Mouse (Mus musculus): ENCODE data around the gene Adgrg7. TPM values are rescaled to one million over a fixed set of nuclear protein-coding genes. Genes with fewer than 3 reads are reported as not detected.

The Adgrg7 gene
- polyA plus RNA-seq, 1 experiment from 2014 or later = not detected

DNA sequence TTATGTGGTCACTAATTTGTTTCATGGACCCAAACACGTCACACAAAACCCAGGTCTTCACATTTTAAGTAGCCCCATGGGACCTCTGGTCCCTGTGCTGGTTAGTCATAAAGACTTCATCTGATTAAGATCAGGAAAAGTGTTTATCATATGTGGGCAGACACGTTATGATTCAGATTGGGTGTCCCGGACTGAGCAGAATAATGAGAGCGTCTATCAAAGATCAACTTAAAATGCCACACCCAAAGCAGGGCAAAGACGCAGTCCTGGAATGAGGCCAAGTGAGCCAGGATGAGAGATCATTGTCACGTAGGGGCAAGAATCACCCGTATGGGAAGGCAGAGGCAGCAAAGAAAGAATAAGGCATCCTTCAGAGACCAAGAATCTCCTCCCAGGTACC is 3.2 kb upstream of the Adgrg7 start:
- Histone ChIP-seq H3K27me3 (ENCODE audit: control insufficient read depth, insufficient read depth, low read length) (no peaks in the 10 kb centered on the region), H3K4me1 (ENCODE audit: control insufficient read depth, insufficient read depth, low read length) (no peaks in the 10 kb centered on the region), H3K36me3 (ENCODE audit: control insufficient read depth, insufficient read depth, low read length) (no peaks in the 10 kb centered on the region), H3K27ac (replicated peaks; ENCODE audit: low read depth, low read length) (no peak overlapping the region), H3K9ac (ENCODE audit: low read length) (no peak overlapping the region), H3K4me3 (ENCODE audit: low read depth, low read length) (no peak overlapping the region), H3K9me3 (ENCODE audit: control insufficient read depth, low read length) (no peaks in the 10 kb centered on the region), H3K4me2 (ENCODE audit: low read depth, severe bottlenecking) (no peak overlapping the region)
- ATAC-seq (ENCODE audit: insufficient number of reproducible peaks, low FRiP score, low TSS enrichment, low read depth) (no peak), DNase-seq (ENCODE audit: low spot score) (no peak)
- WGBS = 88% methylated on average over 7 of the region's 7 CpGs

DNA sequence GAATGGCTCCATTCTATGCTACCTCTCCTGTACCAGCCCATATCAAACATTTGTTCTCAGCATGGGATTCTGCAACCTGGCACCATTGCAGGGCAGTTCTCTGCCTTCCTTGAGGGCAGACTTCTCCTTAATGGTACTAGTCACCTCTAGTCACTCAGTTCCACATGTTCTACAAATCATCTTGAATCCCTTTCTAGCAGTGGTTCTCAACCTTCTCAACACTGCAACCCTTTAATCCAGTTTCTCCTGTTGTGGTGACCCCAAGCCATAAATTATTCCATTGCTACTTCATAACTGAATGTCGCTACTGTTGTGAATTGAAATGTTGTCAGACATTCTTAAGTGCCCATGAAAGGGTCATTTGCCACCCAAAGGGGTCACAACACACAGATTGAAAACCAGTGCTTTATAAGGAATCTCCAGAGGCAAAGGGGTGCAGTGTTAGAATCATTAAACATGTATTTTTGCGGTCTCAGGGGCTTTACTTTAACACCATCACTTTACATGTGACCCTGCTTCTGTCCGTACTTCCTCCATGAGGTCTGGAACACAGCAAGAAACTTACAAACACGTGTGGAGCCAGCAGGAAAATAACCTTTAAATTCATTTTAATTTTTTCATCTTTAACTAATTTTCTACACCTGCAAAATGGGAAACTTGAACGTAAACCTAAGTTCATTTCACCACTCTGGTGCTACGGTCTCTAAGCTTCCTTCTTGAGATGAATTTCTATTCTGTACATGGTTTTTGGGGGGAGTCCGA is 1.1 kb downstream of the Adgrg7 start:
- WGBS = 79% methylated on average over 7 of the region's 7 CpGs
- Histone ChIP-seq H3K9me3 (ENCODE audit: control insufficient read depth, low read length) (no peaks in the 10 kb centered on the region), H3K36me3 (ENCODE audit: control insufficient read depth, insufficient read depth, low read length) (no peaks in the 10 kb centered on the region), H3K27me3 (ENCODE audit: control insufficient read depth, insufficient read depth, low read length) (no peaks in the 10 kb centered on the region), H3K9ac (ENCODE audit: low read length) (no peak overlapping the region), H3K4me3 (ENCODE audit: low read depth, low read length) (no peak overlapping the region), H3K4me2 (ENCODE audit: low read depth, severe bottlenecking) (no peak overlapping the region), H3K4me1 (ENCODE audit: control insufficient read depth, insufficient read depth, low read length) (no peaks in the 10 kb centered on the region), H3K27ac (replicated peaks; ENCODE audit: low read depth, low read length) (no peak overlapping the region)
- DNase-seq (ENCODE audit: low spot score) (no peak), ATAC-seq (ENCODE audit: insufficient number of reproducible peaks, low FRiP score, low TSS enrichment, low read depth) (no peak)

DNA sequence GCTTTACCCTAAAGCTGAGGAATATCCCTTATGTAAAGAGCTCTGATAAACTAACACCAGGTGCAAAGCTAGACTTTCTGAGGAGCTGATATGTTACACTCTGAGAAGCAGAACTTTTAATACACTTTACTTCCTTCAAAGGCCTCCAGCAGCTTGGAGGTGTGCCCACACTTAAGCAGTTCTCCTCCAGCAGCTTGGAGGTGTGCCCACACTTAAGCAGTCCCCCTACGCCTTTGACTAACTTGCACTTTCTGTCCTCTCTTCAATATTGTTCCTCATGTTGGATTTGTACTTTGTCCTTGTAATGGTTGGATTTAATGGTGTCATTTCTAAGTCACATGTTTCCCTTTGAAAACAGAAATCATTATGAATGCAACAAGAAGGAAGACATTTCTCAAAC is 1.9 kb downstream of the Adgrg7 start:
- 88% methylated on average over 1 of the region's 1 CpGs for WGBS
- Histone ChIP-seq H3K4me1 (ENCODE audit: control insufficient read depth, insufficient read depth, low read length) (no peaks in the 10 kb centered on the region), H3K4me3 (ENCODE audit: low read depth, low read length) (no peak overlapping the region), H3K4me2 (ENCODE audit: low read depth, severe bottlenecking) (no peak overlapping the region), H3K9me3 (ENCODE audit: control insufficient read depth, low read length) (no peaks in the 10 kb centered on the region), H3K36me3 (ENCODE audit: control insufficient read depth, insufficient read depth, low read length) (no peaks in the 10 kb centered on the region), H3K9ac (ENCODE audit: low read length) (no peak overlapping the region), H3K27ac (replicated peaks; ENCODE audit: low read depth, low read length) (no peak overlapping the region), H3K27me3 (ENCODE audit: control insufficient read depth, insufficient read depth, low read length) (no peaks in the 10 kb centered on the region)
- DNase-seq (ENCODE audit: low spot score) (no peak), ATAC-seq (ENCODE audit: insufficient number of reproducible peaks, low FRiP score, low TSS enrichment, low read depth) (no peak)

DNA sequence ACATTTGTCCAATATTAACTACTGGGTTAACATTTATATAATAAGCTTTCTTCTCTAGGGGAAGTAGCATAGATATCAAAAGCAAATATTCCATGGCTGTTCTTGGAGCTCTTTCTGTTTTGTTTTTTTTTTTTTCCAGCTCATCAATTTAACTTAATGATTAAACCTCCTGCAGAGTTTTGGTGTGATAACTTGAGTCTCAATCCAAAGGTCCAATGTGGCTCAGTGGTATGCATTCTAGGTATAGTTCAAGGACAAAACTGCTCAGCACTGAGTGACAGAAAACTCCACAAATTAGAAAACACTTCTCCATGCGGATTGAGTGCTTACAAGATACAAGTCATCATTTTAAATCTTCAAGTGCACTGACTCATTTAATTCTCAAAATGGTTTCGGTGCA is 9.7 kb downstream of the Adgrg7 start:
- Histone ChIP-seq H3K36me3 (ENCODE audit: control insufficient read depth, insufficient read depth, low read length) (no peaks in the 10 kb centered on the region), H3K27me3 (ENCODE audit: control insufficient read depth, insufficient read depth, low read length) (no peaks in the 10 kb centered on the region), H3K4me2 (ENCODE audit: low read depth, severe bottlenecking) (no peak overlapping the region), H3K27ac (replicated peaks; ENCODE audit: low read depth, low read length) (no peak overlapping the region), H3K4me1 (ENCODE audit: control insufficient read depth, insufficient read depth, low read length) (no peaks in the 10 kb centered on the region), H3K9ac (ENCODE audit: low read length) (no peak overlapping the region), H3K9me3 (ENCODE audit: control insufficient read depth, low read length) (no peaks in the 10 kb centered on the region), H3K4me3 (ENCODE audit: low read depth, low read length) (no peak overlapping the region)
- no peak for ATAC-seq (ENCODE audit: insufficient number of reproducible peaks, low FRiP score, low TSS enrichment, low read depth)
- WGBS = 92% methylated on average over 2 of the region's 2 CpGs
- DNase-seq (ENCODE audit: low spot score) = no peak

DNA sequence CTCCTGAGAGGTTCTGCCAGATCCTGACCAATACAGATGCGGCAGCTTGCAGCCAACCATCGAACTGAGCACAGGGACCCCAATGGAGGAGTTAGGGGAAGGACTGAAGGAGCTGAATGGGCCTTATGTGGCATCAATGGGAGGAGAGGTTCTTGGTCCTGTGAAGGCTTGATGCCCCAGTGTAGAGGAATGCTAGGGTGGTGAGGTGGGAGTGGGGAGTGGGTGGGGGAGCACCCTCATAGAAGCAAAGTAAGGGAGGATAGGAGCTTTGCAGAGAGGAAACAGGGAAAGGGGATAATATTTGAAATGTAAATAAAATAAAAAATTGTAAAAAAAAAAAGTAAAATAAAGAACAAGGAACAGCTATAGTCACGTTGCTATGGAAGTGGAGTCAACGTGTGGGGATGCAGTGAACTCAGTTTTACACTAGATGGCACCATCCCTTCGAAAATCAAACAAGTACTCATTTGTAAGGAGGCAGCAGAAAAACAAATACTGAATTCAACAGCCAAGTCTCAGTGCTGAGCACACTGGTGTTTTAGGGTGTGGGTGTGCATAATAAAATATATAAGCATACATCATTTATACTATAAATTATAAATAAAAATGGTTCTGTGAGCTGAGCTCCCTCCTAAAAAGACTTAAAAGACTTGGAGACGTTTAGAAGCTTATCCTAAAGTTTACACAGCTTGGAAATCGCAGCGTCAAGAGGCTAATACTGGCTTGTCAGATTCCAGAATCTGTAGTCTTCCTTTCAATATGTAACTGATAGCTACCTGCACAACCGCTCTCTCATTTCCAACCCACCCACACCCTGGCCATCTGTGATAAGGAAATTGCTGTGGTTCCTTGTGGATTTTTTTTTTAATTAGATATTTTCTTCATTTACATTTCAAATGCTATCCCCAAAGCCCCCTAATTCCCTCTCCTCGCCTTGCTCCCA is 24.2 kb downstream of the Adgrg7 start:
- no peaks in the 10 kb centered on the region for H3K9me3 ChIP-seq (ENCODE audit: control insufficient read depth, low read length)
- H3K27me3 ChIP-seq (ENCODE audit: control insufficient read depth, insufficient read depth, low read length) = no peaks in the 10 kb centered on the region
- no peak overlapping the region for H3K27ac ChIP-seq (replicated peaks; ENCODE audit: low read depth, low read length)
- H3K36me3 ChIP-seq (ENCODE audit: control insufficient read depth, insufficient read depth, low read length) = no peaks in the 10 kb centered on the region
- H3K9ac ChIP-seq (ENCODE audit: low read length) = no peak overlapping the region
- no peak overlapping the region for H3K4me2 ChIP-seq (ENCODE audit: low read depth, severe bottlenecking)
- ATAC-seq (ENCODE audit: insufficient number of reproducible peaks, low FRiP score, low TSS enrichment, low read depth) = 0 out of 2 replicates have a peak, but pooled peaks have one; percentile 57
- H3K4me3 ChIP-seq (ENCODE audit: low read depth, low read length) = no peak overlapping the region
- H3K4me1 ChIP-seq (ENCODE audit: control insufficient read depth, insufficient read depth, low read length) = no peaks in the 10 kb centered on the region
- DNase-seq (ENCODE audit: low spot score) = peak; percentile 58
- WGBS = 50% methylated on average over 10 of the region's 10 CpGs

DNA sequence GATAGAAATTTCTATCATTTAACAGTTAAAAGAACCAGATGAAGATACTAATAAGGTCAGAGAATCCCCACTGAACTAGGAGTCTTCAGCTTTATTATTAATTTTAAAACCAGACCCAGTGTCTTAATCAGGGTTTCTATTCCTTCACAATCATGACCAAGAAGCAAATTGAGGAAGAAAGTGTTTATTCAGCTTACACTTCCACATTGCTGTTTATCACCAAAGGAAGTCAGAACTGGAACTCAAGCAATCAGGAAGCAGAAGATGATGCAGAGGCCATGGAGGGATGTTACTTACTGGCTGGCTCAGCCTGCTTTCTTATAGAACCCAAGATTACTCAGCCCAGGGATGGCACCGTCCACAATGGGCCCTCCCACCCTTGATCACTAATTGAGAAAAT is 66.6 kb downstream of the Adgrg7 start:
- no peaks in the 10 kb centered on the region for H3K36me3 ChIP-seq (ENCODE audit: control insufficient read depth, insufficient read depth, low read length)
- no peak overlapping the region for H3K4me2 ChIP-seq (ENCODE audit: low read depth, severe bottlenecking)
- H3K9me3 ChIP-seq (ENCODE audit: control insufficient read depth, low read length) = no peaks in the 10 kb centered on the region
- H3K4me1 ChIP-seq (ENCODE audit: control insufficient read depth, insufficient read depth, low read length) = no peaks in the 10 kb centered on the region
- WGBS = 19% methylated on average over 1 of the region's 1 CpGs
- no peak overlapping the region for H3K27ac ChIP-seq (replicated peaks; ENCODE audit: low read depth, low read length)
- no peak overlapping the region for H3K4me3 ChIP-seq (ENCODE audit: low read depth, low read length)
- no peak overlapping the region for H3K9ac ChIP-seq (ENCODE audit: low read length)
- no peaks in the 10 kb centered on the region for H3K27me3 ChIP-seq (ENCODE audit: control insufficient read depth, insufficient read depth, low read length)
- DNase-seq (ENCODE audit: low spot score) = no peak
- no peak for ATAC-seq (ENCODE audit: insufficient number of reproducible peaks, low FRiP score, low TSS enrichment, low read depth)

DNA sequence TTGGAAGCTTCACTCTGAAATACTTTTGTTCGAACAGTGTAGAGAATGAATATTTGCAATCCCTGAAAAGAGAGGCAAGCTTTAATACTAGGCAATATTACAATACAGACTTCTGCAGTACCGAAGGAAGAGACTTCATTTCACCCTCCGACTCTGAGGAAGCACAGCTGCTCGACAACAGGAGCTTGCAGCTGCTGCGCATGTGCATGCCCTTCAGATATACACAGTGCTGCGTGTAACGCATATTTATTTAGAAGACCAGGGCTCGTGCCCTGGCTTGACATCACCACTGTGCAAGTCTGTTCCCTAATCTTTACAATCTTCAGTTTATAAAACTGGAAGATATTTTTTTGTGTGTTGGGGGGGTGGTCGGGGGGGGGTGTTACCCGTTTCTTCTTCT is 70.7 kb downstream of the Adgrg7 start:
- H3K4me3 ChIP-seq (ENCODE audit: low read depth, low read length) = no peak overlapping the region
- ATAC-seq (ENCODE audit: insufficient number of reproducible peaks, low FRiP score, low TSS enrichment, low read depth) = no peak

DNA sequence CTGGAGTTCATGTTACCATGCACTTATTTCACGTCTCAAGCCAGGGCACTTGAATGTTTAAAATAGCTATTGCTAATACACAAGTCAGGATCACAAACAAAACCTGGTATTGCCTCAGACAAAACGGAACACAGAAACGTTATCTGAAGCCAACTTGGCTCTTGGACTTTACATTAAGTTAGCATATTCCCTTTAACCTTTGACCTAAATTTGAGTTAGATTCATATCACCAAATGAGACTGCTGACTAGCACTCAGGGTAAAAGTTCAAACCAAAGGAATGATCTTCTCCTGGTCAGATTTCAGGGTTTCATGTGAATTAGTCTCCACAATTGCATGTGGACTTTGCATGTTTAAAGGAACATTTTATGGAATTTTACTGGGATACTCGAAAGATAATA is 73.3 kb downstream of the Adgrg7 start:
- 63% methylated on average over 4 of the region's 4 CpGs for WGBS
- Histone ChIP-seq H3K27ac (replicated peaks; ENCODE audit: low read depth, low read length) (no peak overlapping the region), H3K4me2 (ENCODE audit: low read depth, severe bottlenecking) (no peak overlapping the region), H3K27me3 (ENCODE audit: control insufficient read depth, insufficient read depth, low read length) (no peaks in the 10 kb centered on the region), H3K36me3 (ENCODE audit: control insufficient read depth, insufficient read depth, low read length) (no peaks in the 10 kb centered on the region), H3K9me3 (ENCODE audit: control insufficient read depth, low read length) (no peaks in the 10 kb centered on the region), H3K4me3 (ENCODE audit: low read depth, low read length) (no peak overlapping the region), H3K4me1 (ENCODE audit: control insufficient read depth, insufficient read depth, low read length) (0 out of 2 replicates have a peak, but pooled peaks cover 2% of the 10 kb centered on the region), H3K9ac (ENCODE audit: low read length) (no peak overlapping the region)
- DNase-seq (ENCODE audit: low spot score) = no peak
- no peak for ATAC-seq (ENCODE audit: insufficient number of reproducible peaks, low FRiP score, low TSS enrichment, low read depth)

More for the DNA sequence above, 70.7 kb downstream of the Adgrg7 start:
- no peaks in the 10 kb centered on the region for H3K27me3 ChIP-seq (ENCODE audit: control insufficient read depth, insufficient read depth, low read length)
- 83% methylated on average over 10 of the region's 10 CpGs for WGBS
- no peak for DNase-seq (ENCODE audit: low spot score)
- no peak overlapping the region for H3K4me2 ChIP-seq (ENCODE audit: low read depth, severe bottlenecking)
- H3K9me3 ChIP-seq (ENCODE audit: control insufficient read depth, low read length) = no peaks in the 10 kb centered on the region
- no peaks in the 10 kb centered on the region for H3K4me1 ChIP-seq (ENCODE audit: control insufficient read depth, insufficient read depth, low read length)
- H3K27ac ChIP-seq (replicated peaks; ENCODE audit: low read depth, low read length) = no peak overlapping the region
- no peaks in the 10 kb centered on the region for H3K36me3 ChIP-seq (ENCODE audit: control insufficient read depth, insufficient read depth, low read length)
- no peak overlapping the region for H3K9ac ChIP-seq (ENCODE audit: low read length)

Data from limb, embryonic 11.5 days (tissue).